Mouse (Mus musculus) T-cell, adult 66 days (primary cell): ENCODE results near the gene Tmem161a. TPM values are rescaled to one million over a fixed set of nuclear protein-coding genes. Genes with fewer than 3 reads are reported as not detected.

Experiments
- total RNA-seq, 2 experiments: library from RNA; stranded (reverse); gene quantifications; 3 replicates in 1 of 2; 4 replicates in 1 of 2; pipeline ENCODE4 v1.2.4; 2023

The Tmem161a gene
- total RNA-seq, result 10 to 100 TPM; 51.2 to 54.0 TPM

DNA sequence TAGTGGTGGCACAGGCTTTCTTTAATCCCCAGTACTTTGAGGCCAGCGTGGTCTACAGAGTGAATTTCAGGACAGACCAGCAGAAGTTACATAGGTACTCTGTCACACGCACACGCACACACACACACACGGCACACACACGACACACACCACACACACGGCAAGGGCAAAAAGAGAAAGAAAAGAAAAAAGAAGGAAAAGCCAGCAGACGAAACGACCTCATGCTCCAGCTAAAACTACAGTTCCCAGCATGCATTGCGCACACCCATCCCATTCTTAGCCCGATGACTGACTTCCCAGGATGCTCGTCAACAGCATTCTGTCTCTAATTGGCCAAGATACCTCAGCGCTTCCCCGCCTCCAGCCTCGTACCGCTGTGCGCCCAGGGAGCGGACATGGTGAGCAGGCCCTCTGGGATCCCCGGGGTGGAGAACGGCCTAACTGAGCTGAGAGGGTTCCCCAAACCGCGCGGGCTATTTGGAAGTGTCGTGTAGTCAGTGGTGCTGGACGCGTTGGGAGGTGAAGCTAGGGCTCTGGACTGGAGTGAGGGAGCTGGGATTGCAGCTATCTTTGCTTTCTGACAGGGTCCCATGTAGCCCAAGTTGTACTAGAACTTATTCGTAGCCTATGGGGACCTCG lies at the start of gene Tmem161a:
Gene Tmem161a, plus strand, starts transcription at position 314 of the 639 bp plus-strand sequence.

GRCm38 (mm10) chr8:70131166-70131883 lies 40.8 kb upstream of the Tmem161a start, which contains the start of gene Nr2c2ap:
Nr2c2ap (plus strand) TSS chr8:70131333.

GRCm38 (mm10) chr8:70139026-70139857 lies 32.9 kb upstream of the Tmem161a start, which contains the start of the genes Rfxank, Borcs8 and Mef2b:
Rfxank (minus strand) TSS chr8:70139154.
Borcs8 (plus strand) TSS chr8:70139499.
Mef2b (plus strand) TSS chr8:70139711.

GRCm38 (mm10) chr8:70212112-70213055 lies 40.2 kb downstream of the Tmem161a start, which contains the start of gene Slc25a42:
Slc25a42 (minus strand) TSS chr8:70212305.

Other genes with a start within 250 kb of the Tmem161a start
- 100 to 1,000 TPM; 104 to 106 TPM for gene Gatad2a, start 176.0 kb upstream of the Tmem161a start, total RNA-seq
- gene Mau2, start 129.6 kb upstream of the Tmem161a start, total RNA-seq, result 100 to 1,000 TPM; 129 to 135 TPM
- gene Sugp1, start 129.5 kb upstream of the Tmem161a start, total RNA-seq, result 10 to 100 TPM; 46.4 to 48.4 TPM
- 1 to 10 TPM; 1.1 to 1.3 TPM for gene Tm6sf2, start 99.4 kb upstream of the Tmem161a start, total RNA-seq
- under 1 TPM in 1 of 2 experiments, not detected in 1; 0.15 TPM for gene Hapln4, start 88.9 kb upstream of the Tmem161a start, total RNA-seq
- not detected for gene Ncan, start 51.5 kb upstream of the Tmem161a start, total RNA-seq
- gene Nr2c2ap, start 41.0 kb upstream of the Tmem161a start, total RNA-seq, result 10 to 100 TPM; 35.6 to 41.8 TPM
- gene Rfxank, start 33.2 kb upstream of the Tmem161a start, total RNA-seq, result 10 to 100 TPM; 27.9 to 28.0 TPM
- gene Borcs8, start 32.9 kb upstream of the Tmem161a start, total RNA-seq, result 10 to 100 TPM; 60.7 to 72.8 TPM
- gene Mef2b, start 32.6 kb upstream of the Tmem161a start, total RNA-seq, result 1 to 10 TPM; 2.7 to 3.8 TPM
- gene Slc25a42, start 39.9 kb downstream of the Tmem161a start, total RNA-seq, result 10 to 100 TPM; 13.6 to 20.1 TPM
- 10 to 100 TPM; 85.2 to 91.8 TPM for gene Sugp2, start 61.9 kb downstream of the Tmem161a start, total RNA-seq
- gene Armc6, start 62.1 kb downstream of the Tmem161a start, total RNA-seq, result 10 to 100 TPM; 13.2 to 14.2 TPM
- gene Homer3, start 110.5 kb downstream of the Tmem161a start, total RNA-seq, result 1 to 10 TPM; 3.7 to 5.4 TPM
- gene Ddx49, start 130.1 kb downstream of the Tmem161a start, total RNA-seq, result 100 to 1,000 TPM in 1 of 2 experiments, 10 to 100 TPM in 1; 94.8 to 103 TPM
- gene Cope, start 130.2 kb downstream of the Tmem161a start, total RNA-seq, result 100 to 1,000 TPM; 113 to 144 TPM
- gene Cers1, start 143.4 kb downstream of the Tmem161a start, total RNA-seq, result not detected
- gene Gdf1, start 157.5 kb downstream of the Tmem161a start, total RNA-seq, result not detected
- 10 to 100 TPM; 81.4 to 87.5 TPM for gene Upf1, start 180.9 kb downstream of the Tmem161a start, total RNA-seq
- 1 to 10 TPM; 1.0 to 1.7 TPM for gene Comp, start 201.2 kb downstream of the Tmem161a start, total RNA-seq